Mouse (Mus musculus): ENCODE measurements around the gene Zfp184.

The Zfp184 gene

DNA sequence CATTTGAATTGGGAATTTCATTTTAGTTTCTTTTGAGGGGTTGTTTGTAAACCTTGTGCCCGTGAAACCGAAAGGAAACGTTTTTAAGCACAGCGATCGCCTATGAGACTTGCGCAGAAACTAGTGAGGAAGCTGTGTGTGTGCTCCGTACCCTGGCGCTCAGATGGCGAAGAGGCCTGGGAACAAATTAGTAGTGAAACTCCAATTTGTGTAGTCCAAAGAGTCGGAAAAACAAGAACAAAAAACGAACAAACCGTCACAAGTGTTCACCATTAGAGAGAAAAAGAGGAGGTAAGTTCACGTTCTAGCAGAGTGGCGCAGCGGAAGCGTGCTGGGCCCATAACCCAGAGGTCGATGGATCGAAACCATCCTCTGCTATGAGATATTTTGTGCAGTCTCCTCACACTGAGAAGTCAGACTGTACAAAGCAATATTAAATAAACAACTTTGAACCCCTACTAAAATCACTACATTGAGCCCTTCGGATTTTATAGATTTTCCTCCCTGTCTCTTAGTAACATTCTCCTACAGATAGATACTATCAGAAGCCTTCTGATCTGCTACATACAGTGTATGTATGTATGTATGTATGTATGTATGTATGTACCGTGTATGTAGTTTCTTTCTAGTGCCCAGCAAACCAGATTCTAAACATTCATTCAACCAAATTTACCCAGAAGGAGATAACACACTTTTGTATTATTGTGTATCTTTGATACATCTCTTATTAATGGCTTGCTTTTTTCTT, 30.0 kb downstream of the Zfp184 start:
- in situ Hi-C loops (cut with MboI; ENCODE audit: low sequenced_read_pairs): no loop called here

DNA sequence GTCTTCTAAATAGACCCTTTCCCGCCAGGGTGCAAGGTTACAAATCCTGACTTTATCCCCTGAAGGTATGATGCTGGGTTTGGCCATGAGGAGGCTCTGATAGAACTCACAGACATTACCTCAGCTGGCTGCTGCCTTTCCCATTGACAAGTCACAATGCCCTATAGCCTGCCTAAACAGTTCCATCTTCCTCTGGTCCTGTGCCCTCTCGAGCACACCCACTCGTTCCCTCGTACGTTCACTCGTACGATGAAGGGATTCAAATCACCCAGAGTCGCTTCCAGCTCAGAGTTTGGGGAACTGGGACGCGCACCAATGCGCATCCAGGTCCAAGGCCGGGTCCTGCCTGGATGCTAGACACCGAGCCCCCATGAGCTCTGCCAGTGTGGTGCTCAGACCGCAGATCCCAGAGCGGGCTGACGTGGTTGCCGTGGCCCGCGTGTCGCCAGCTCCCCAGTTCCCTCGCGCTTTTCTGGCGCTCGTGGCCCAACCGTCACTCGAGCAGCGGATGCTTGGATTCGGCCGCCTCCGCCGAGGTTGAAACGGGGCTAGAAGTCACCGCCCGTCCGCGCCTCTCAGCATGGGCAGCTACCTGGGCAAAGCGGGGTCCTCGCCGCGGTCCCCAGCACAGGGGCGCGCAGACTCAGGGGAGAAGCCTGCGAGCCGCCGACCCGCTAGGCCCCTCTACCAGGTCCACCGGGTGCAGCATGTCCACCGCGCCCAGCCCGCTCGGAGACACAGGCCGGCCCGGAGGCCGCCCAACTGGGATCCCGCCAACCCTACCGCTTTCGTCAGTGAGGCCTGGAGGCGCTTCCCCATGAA, 36.3 kb downstream of the Zfp184 start, which contains the start of gene Pom121l2:
TSS of gene Pom121l2 (plus strand) at position 214 of the 822 bp plus-strand sequence.
- in situ Hi-C loops (cut with MboI; ENCODE audit: low sequenced_read_pairs): no loop called here

DNA sequence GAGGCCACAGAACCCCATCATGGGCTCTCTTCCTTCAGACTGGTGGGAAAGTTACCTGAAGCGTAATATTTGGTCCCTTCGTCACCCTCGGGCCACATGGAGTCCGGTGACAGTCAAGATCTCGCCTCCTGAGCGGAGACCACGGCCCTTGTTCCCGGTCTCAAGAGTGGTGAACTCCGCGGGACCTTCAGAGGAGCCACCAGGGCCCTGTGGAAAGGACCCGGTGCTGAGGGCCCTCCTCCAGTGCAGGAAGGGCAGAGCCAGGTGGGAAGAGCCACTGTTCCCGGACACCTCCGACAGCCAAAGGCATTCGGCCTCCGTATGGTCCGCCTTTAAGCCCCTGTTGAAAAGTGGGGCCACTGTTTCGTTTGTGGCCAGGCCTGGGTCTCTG, 36.9 kb downstream of the Zfp184 start:
- in situ Hi-C loops (cut with MboI; ENCODE audit: low sequenced_read_pairs): no loop called here

DNA sequence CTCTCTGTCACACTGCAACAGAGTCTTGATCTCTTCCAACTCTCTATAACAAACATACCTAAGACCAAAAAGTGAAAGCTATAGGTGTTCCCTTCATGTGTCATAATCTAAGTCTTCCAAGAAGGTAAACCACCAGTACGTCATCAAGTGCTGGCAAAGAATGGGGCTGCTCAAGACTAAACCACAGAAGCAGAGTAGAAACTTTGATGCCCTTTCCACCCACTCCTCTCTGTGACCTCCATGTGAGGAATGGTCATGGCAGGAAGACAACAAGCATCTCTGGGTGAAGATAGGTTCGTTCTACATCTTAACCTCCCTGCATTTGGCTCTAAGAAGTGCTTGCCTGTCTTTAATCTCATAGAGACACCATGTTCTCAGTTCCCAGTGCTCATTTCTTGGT, 39.6 kb downstream of the Zfp184 start:
- in situ Hi-C loops (cut with MboI; ENCODE audit: low sequenced_read_pairs): no loop called here

DNA sequence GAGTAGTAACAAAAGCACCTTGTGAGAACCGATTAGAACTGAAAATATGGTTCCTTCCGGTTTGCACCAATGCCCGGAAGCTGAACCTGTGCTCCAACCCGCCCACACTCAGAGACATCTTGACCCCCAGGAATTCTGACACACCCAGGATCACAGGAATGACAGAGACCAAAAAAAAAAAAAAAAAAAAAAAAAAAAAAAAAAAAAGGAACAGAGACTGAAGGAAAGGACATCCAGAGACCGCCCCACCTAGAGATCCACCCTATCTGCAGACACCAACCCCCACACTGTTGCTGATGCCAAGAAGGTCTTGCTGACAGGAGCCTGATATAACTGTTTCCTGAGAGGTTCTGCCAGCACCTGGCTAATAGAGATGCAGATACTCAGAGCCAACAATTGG, 47.7 kb downstream of the Zfp184 start:
- in situ Hi-C loops (cut with MboI; ENCODE audit: low sequenced_read_pairs): no loop called here

DNA sequence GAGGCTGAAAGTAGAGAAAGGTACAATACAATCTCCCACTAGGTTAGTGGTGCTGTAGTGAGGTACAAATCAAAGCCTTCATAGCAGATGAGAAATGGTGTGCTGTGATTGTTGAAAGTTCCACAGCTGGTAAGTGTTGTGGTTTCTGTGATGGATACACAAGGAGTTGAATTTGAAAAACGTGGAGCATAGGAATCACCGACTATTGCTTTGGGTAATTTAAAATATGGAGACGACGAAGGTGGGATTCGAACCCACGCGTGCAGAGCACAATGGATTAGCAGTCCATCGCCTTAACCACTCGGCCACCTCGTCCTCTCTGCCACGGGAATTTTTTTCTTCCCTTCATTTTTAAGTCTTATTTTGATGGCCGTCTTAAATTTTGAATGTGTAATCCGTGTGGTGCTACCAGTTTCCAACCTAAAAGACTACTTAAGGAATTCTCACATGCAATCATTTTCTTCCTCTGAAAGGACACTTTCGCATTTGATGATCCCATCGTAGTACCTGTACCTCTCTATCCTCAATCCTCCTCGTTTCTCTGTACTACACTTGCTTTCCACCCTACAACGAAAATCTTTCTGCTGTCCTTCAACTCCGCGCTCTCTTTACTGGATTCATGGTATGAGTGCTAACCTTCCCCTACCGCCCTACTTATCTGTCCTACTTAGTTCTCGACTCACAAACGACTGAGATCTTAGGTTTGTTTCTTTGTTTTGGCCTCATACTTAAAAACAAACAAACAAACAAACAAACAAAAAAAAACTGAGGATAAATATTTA, 49.3 kb downstream of the Zfp184 start:
- in situ Hi-C loops (cut with MboI; ENCODE audit: low sequenced_read_pairs): no loop called here

DNA sequence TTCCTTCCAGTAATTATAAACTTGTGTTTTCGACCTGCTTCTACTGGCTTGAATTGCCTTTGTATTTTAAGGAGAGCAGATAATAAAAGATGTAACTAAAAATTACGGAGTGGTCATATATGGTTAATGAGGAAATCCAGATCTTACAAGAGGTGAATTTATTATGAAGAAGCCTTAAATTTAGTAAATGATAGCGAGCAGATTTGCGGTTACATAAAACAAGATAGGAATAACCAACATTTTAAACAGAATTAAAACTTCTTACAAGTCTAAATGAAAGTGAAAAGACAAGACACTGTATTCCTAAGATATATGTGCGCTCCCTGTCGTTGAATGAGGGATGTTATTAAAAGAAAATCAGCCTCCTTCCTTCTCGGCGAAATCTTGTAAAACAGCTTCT, 50.0 kb downstream of the Zfp184 start:
- in situ Hi-C loops (cut with MboI; ENCODE audit: low sequenced_read_pairs): no loop called here

DNA sequence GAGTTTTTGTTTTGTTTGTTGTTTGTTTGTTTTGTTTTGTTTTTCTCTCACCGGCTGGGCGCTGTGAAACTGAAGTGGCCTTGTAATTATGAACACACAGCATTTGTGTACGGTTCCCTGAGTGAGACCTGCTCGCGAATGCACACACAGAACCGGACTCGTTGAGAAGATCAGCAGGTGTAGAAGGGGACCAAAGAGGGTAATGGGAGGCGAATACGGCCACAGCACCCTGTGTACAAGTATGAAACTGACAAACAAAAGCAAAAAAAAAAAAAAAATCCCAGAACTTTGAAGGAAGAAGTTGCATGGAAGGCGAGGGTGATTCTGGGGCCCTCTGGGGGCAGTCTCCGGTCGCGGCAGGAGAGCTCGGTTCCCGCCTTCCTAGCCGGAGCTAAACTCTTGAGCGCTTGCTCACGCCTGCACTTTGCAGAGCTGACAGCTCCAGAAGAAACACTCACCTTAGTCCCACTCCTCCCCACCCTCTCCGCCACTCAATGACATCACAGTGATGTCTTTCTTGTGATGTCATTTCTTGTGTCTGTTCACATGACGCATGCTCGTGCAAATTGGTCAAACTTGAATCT, 50.5 kb downstream of the Zfp184 start:
- in situ Hi-C loops (cut with MboI; ENCODE audit: low sequenced_read_pairs): no loop called here

DNA sequence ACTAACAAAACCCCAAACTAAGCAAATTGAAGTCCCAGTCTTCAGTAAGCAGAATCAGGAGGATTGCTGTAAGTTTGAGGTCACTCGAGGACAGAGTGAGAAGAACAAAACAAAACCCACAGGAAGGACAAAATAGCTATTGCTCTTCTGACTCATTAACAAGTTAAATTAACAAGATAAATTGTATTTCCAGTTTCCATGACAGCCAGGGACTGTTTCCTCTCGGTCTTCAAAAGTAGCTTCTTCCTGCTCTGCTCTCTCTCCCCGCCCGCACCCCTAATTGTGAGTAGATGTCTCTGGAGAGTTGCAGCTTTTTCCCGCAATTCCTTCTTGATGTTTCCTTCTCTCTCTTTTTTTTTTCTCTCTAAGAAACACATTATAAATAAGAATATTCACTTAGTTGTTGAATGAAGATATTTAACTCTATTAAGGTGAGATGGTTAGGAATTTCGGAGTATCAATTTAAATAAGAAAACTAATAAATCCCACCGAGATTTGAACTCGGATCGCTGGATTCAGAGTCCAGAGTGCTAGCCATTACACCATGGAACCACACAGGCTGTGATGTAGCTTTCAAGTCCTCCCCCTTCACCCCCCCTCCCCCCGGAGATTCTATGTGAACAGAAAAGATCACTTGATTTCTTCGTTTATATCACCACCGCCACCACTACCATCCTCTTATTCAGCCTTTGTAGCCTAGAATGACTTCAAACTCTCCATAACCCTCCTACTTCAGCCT, 51.4 kb downstream of the Zfp184 start:
- in situ Hi-C loops (cut with MboI; ENCODE audit: low sequenced_read_pairs): no loop called here

DNA sequence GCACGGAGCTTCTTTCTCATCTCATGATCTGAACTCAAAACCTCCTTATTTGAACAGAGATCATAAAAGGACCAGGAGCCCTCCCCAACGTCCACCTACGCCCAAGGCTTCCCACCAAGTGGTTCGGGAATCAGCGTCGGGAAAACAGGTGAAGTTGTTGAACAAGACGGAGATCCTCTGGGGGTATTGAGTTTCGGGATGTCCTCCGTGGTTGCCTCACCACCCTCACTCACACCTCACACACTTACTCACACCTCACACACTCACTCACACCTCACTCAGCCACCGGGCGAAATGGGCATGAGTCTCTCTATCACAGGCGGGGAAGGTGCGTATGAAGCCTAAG, 51.9 kb downstream of the Zfp184 start:
- in situ Hi-C loops (cut with MboI; ENCODE audit: low sequenced_read_pairs): no loop called here

DNA sequence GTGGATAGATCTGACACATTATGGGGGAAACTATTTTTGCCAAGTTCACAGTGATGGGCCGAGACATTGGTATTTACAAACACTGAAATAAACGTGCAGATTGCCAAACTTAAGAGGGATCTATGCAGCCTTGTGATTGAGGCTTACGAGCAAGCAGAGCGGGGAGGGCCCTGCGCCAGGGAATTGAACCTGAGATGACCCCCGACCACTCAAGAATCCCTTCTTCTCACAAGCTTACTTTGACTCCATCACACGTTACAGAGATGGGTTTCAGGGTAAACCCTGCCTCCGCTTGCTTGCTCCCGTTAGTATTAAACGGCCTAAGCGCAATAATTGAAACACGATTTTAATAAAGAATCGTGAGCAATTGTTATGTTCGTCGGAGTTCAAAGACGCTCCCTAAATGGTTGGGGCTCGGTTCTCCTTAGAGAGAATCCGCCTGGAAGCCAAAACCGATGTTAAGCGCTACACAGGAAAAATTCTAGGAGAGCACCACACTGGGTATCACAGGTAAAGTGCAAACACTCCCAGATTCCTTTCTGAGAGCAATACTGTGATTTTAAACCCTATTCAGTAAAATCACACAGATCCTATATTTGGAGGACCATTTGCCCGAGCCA, 52.4 kb downstream of the Zfp184 start:
- in situ Hi-C loops (cut with MboI; ENCODE audit: low sequenced_read_pairs): no loop called here

DNA sequence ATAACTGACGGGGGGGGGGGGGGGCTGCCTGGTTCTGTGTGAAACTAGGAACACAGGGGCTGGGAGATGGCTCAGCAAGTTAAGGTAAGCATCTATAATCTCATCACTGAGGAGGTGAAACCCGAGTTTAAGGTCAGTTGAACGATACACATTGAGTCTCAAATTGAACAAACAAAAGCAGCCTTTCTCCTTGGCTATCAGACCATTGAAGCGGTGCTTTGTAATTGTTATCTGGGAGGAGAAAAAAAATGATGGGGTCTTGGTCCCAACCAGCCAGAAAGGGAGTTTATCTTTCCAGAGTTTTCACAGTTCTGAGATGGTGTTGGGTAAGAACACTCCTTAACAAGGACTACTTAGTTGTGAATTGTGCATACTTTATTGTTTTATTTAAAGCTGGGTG, 52.9 kb downstream of the Zfp184 start:
- in situ Hi-C loops (cut with MboI; ENCODE audit: low sequenced_read_pairs): no loop called here

DNA sequence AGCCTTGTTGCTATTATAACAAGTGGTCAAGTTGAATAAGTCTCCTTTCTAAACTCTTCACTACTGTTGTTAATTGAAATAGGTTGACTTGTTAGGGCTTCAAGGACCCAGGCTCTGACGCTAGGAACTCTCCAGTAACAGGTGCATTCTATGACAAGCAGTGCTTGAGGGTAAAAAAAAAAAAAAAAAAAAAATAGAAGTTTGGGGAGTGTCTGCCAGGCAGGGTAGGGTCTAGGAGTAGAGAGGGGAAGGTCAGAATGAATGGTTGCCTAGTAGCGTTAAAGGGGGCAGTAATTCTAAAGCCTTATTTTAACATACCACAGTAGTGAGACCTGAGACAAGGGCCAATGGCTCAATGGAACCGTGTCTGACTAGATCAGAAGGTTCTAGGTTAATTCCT, 53.5 kb downstream of the Zfp184 start:
- in situ Hi-C loops (cut with MboI; ENCODE audit: low sequenced_read_pairs): no loop called here

DNA sequence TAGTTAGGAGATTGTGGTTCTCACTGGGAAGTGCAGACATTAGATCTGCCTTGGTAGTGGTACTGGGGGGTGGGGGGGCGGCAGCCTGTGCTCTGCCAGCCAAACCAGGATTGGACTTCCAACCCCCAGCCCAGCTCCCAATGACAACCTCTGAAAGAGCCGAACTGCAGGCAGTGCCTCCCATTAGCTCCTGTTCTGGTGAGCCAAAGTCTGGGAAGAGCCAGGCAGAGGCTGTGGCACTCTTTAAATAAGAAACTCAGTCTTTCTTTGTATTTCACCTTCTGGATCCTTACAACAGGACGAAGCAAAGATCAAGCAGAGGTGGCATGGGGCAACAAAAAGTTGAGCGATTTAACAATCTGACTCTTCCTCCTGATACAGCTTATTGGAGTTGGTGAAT, 54.3 kb downstream of the Zfp184 start:
- in situ Hi-C loops (cut with MboI; ENCODE audit: low sequenced_read_pairs): no loop called here

DNA sequence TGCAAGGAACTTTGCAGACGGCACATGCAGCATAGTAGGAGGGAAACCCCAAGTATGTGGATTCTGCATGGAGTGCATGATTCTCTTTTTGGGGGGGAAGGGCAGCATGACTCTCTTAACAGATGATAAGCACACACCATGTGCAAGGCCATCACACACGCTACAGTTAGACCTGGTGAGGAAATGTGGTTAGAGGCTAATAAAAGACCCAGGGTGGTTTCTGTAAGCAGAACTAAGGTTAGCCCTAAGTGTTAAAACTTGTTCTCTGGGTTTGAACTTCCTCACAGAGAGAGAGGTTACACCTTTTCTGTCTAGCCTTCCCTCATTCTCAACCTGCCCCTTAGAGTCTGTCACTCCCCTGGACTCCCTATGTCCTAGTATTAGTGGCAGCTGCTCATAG, 56.5 kb downstream of the Zfp184 start:
- in situ Hi-C loops (cut with MboI; ENCODE audit: low sequenced_read_pairs): loop anchor here (25.0 kb wide), 2 partner anchors 139 to 1436 kb away; no protein-coding TSS in a partner anchor

DNA sequence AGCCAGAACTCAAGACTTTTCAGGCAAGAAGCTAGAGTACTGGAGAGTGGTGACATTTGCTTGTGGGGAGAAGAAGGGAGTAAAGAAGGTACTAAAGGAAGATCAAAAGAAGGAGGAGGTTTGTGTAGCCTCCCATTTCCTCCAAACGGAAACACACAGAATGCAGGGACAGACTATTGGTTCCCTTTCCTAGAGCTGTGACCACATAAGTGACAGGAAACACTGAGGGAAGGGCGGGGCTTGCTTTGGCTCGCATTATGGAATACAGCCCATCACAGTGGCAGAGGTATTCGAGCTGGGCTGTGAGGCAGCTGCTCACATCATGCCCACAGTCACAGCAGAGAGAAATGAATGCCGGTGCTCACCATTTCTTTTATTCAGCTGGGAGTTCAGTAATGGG, 56.9 kb downstream of the Zfp184 start:
- in situ Hi-C loops (cut with MboI; ENCODE audit: low sequenced_read_pairs): loop anchor here (25.0 kb wide), 2 partner anchors 140 to 1435 kb away; no protein-coding TSS in a partner anchor

DNA sequence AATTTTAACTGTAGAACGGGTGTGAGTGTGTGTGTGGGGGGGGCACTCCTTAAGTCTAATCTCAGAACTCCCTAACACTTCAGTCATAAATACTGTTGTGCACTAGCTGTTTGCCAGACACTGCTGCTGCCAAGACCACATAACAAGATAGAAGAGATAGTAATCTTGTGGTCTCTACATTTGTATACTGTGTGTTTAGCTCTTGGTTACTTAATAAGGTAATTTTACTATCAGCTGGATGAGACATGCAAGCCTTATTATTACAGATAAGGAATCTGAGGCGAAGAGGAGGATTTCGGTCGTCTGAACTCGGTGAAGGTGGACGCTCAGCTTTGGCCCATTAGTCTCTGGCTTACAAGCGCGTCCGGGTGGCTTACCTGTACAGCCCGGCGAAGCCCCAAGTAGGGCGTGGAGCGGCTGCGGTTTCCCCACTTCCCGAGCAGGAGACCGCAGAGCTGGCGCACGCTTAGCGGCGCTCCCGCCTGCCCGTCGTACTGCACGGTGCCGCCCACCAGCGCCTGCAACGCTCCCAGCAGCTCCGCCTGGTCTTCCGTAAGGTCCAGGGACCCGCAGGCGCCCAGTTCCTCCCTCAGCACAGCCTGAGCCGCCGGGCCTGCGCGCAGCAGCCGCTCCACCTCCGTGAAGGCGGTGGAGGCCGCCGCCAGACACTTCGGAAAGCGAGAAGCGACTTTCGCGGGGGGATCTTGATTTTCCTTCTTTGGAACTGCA, 60.9 kb downstream of the Zfp184 start:
- in situ Hi-C loops (cut with MboI; ENCODE audit: low sequenced_read_pairs): loop anchor here (25.0 kb wide), 2 partner anchors 143 to 1432 kb away; no protein-coding TSS in a partner anchor

DNA sequence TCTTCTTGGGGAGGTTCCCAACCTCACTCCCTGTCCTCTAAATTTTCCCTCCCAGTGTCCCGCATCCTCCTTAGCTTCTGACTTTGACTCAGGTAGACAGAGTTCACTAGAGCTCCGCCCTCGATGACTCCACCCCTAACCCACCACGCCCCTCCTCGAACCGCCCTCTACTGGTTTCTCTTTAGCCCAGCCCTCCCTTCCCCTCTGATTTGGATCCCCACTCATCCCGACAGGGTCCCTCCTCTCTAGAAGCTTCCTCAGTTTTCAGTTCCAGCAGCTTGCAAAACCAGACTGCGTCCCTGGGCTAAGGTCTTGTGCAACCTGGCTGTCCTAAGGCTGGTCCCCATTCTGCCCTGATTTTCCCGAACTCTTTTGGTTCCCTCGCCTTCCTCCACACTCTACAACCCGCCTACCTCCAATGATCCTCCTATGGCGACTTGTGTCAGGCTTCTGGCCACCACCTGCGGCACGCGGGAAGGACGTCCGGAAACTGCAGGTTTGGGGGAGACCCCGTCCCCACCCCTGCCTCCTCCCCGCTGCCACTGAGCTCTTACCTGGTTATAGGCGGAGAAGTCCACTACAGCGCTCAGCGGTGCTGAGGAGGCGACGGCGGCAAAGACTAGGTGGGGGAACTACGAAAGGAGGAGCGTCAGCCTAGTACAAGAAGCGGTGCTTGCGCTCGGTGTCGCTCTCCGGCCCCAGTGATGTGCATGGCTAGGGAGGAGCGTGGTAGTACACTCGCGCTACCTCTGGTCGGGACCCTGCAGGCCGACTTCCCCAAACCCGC, 61.6 kb downstream of the Zfp184 start:
- in situ Hi-C loops (cut with MboI; ENCODE audit: low sequenced_read_pairs): loop anchor here (25.0 kb wide), 2 partner anchors 144 to 1431 kb away; no protein-coding TSS in a partner anchor

Data from CH12F3 (cell line).